11 mouse cellular contexts compared by ENCODE assay signal in genomic region chr7:125783206-125783605, GRCm38 (mm10).
DNase-seq lines count a peak whose midpoint lies in the region; ATAC-seq and TF ChIP-seq lines count a peak whose summit lies in the region.
"Had no signal": no experiment of that assay in that cellular context is flagged by ENCODE, and none has a peak within 500 bp of the region (broad histone marks: within the 10 kb centered on the region; RNA-seq: fewer than 3 reads in every experiment).

No protein-coding gene starts in this region.

- no peak overlapping the region for H3K27ac ChIP-seq in kidney, embryonic 14.5 days (ENCODE audit: low read depth, low read length)
- no peak overlapping the region for H3K27ac ChIP-seq in forebrain, embryonic 11.5 days (ENCODE audit: low read depth, low read length)
- H3K27ac ChIP-seq: limb, embryonic 13.5 days had no signal

- H3K4me1 ChIP-seq in kidney, embryonic 14.5 days (ENCODE audit: control insufficient read depth, insufficient read depth, low read length), result no peaks in the 10 kb centered on the region
- no peaks in the 10 kb centered on the region for H3K4me1 ChIP-seq in E14TG2a.4 (replicated peaks; ENCODE audit: low read depth, low read length)
- H3K4me1 ChIP-seq in forebrain, embryonic 11.5 days (replicated peaks; ENCODE audit: control insufficient read depth, insufficient read depth, low read length), result no peaks in the 10 kb centered on the region
- H3K4me1 ChIP-seq: limb, embryonic 13.5 days had no signal

- H3K27me3 ChIP-seq in kidney, embryonic 14.5 days (ENCODE audit: control insufficient read depth, insufficient read depth, low read length), result no peaks in the 10 kb centered on the region
- no peaks in the 10 kb centered on the region for H3K27me3 ChIP-seq in E14TG2a.4 (ENCODE audit: insufficient read depth, low read length)
- H3K27me3 ChIP-seq in forebrain, embryonic 11.5 days (ENCODE audit: control insufficient read depth, insufficient read depth, low read length), result no peaks in the 10 kb centered on the region
- H3K27me3 ChIP-seq: limb, embryonic 13.5 days had no signal

- H3K4me2 ChIP-seq in kidney, embryonic 14.5 days (replicated peaks; ENCODE audit: low read depth, low read length), result no peak overlapping the region
- no peak overlapping the region for H3K4me2 ChIP-seq in forebrain, embryonic 11.5 days (ENCODE audit: low read depth, low read length, severe bottlenecking)
- H3K4me2 ChIP-seq: limb, embryonic 13.5 days had no signal

- H3K9me3 ChIP-seq in kidney, embryonic 14.5 days (ENCODE audit: control insufficient read depth, low read length), result no peaks in the 10 kb centered on the region
- no peaks in the 10 kb centered on the region for H3K9me3 ChIP-seq in E14TG2a.4 (ENCODE audit: low read length)
- no peaks in the 10 kb centered on the region for H3K9me3 ChIP-seq in forebrain, embryonic 11.5 days (ENCODE audit: control insufficient read depth, low read length)
- H3K9me3 ChIP-seq: limb, embryonic 13.5 days had no signal

- DNase-seq in kidney, postnatal 10 days, result peak; percentile 25
- DNase-seq in R1 (ENCODE audit: low read depth, low spot score), result peak; percentile 66
- DNase-seq in mesoderm, embryonic 11.5 days (ENCODE audit: low read depth, low spot score), result peak; percentile 13
- no peak for DNase-seq in forebrain, embryonic 11.5 days (ENCODE audit: low spot score)
- DNase-seq: adrenal gland, postnatal 36 days; gastrocnemius, postnatal 36 days had no signal

- ATAC-seq in kidney, embryonic 14.5 days (ENCODE audit: low FRiP score, low TSS enrichment), result no peak
- no peak for ATAC-seq in forebrain, embryonic 11.5 days (replicated peaks; ENCODE audit: low FRiP score)
- ATAC-seq in frontal cortex, adult (ENCODE audit: low TSS enrichment), result no peak
- ATAC-seq: hindbrain, embryonic 16.5 days had no signal

- no peaks in the 10 kb centered on the region for H3K36me3 ChIP-seq in kidney, embryonic 14.5 days (ENCODE audit: control insufficient read depth, insufficient read depth, low read length)
- H3K36me3 ChIP-seq in E14TG2a.4 (ENCODE audit: insufficient read depth, low read length), result no peaks in the 10 kb centered on the region
- H3K36me3 ChIP-seq in forebrain, embryonic 11.5 days (ENCODE audit: control insufficient read depth, insufficient read depth, low read length), result no peaks in the 10 kb centered on the region

- no peak overlapping the region for H3K9ac ChIP-seq in kidney, embryonic 14.5 days (ENCODE audit: low read depth, low read length)
- no peak overlapping the region for H3K9ac ChIP-seq in forebrain, embryonic 11.5 days (ENCODE audit: low read length)
- H3K9ac ChIP-seq: limb, embryonic 13.5 days had no signal

- no peak overlapping the region for H3K4me3 ChIP-seq in kidney, embryonic 14.5 days (ENCODE audit: low read length)
- no peak overlapping the region for H3K4me3 ChIP-seq in E14TG2a.4 (replicated peaks; ENCODE audit: low read length)
- no peak overlapping the region for H3K4me3 ChIP-seq in forebrain, embryonic 11.5 days (ENCODE audit: low read depth, low read length)
- H3K4me3 ChIP-seq: limb, embryonic 13.5 days had no signal

- peak; percentile 58 for TF ChIP-seq CTCF in E14TG2a.4 (conservative IDR thresholded peaks at IDR 0.05; ENCODE audit: low read length)

- 85% methylated on average over 1 of the region's 1 CpGs for WGBS in kidney, embryonic 14.5 days
- WGBS in forebrain, embryonic 11.5 days, result 74% methylated on average over 1 of the region's 1 CpGs
